Mouse (Mus musculus) liver, embryonic 11.5 days (tissue): ENCODE data around the gene Cdk8. TPM values are rescaled to one million over a fixed set of nuclear protein-coding genes. Genes with fewer than 3 reads are reported as not detected.

Experiments used
- ATAC-seq: fragments of 200-750 bp; cut with Nextera tagmentation; replicated peaks from 2 replicates; pipeline ENCODE4 v1.8.0; 2017; ENCODE audit warnings: moderate number of reproducible peaks, mild to moderate bottlenecking, moderate TSS enrichment, moderate library complexity; ENCODE audit not compliant: low FRiP score
- DNase-seq: peaks from one replicate; pipeline ENCODE4 v3.0.0-alpha.2; 2017; ENCODE audit warnings: low spot score
- H3K27ac ChIP-seq: fragments of 300-500 bp; sonication (generic); 2 replicates; pipeline ENCODE4 v1.5.1; 2014; ENCODE audit warnings: mild to moderate bottlenecking, low read depth, low read length, control low read depth
- H3K27me3 ChIP-seq: fragments of 300-500 bp; sonication (generic); replicated peaks from 2 replicates; pipeline ENCODE4 v1.6.1; 2014; ENCODE audit warnings: low read length, mixed read lengths; ENCODE audit not compliant: control insufficient read depth, insufficient read depth
- H3K36me3 ChIP-seq: fragments of 300-500 bp; sonication (generic); 2 replicates; pipeline ENCODE4 v1.6.1; 2014; ENCODE audit warnings: mild to moderate bottlenecking, low read length, moderate library complexity, mixed read lengths; ENCODE audit not compliant: control insufficient read depth, insufficient read depth
- H3K4me1 ChIP-seq: fragments of 300-500 bp; sonication (generic); replicated peaks from 2 replicates; pipeline ENCODE4 v1.6.1; 2014; ENCODE audit warnings: low read length, mixed read lengths; ENCODE audit not compliant: control insufficient read depth, insufficient read depth
- H3K4me2 ChIP-seq: fragments of 300-500 bp; sonication (generic); 2 replicates; pipeline ENCODE4 v1.6.1; 2014; ENCODE audit warnings: mild to moderate bottlenecking, control low read depth, moderate library complexity
- H3K4me3 ChIP-seq: fragments of 300-500 bp; sonication (generic); 2 replicates; pipeline ENCODE4 v1.5.1; 2014; ENCODE audit warnings: low read depth, low read length, control low read depth
- H3K9ac ChIP-seq: fragments of 300-500 bp; sonication (generic); 2 replicates; pipeline ENCODE4 v1.6.1; 2014; ENCODE audit warnings: low read depth, low read length, control low read depth
- H3K9me3 ChIP-seq: fragments of 300-500 bp; sonication (generic); 2 replicates; pipeline ENCODE4 v1.6.1; 2016; ENCODE audit warnings: low read length, inconsistent platforms, mixed read lengths; ENCODE audit not compliant: control insufficient read depth
- WGBS: fragments of 180-500 bp; shearing (Covaris S2); extraction: QIAGEN DNeasy Blood & Tissue Kit; methylation state at CpG from one replicate; pipeline ENCODE4 v1.1.7; 2014; 5-methylcytosine and 5-hydroxymethylcytosine counted together
- polyA plus RNA-seq: library from polyadenylated mRNA; unstranded; fragments of >200 nt; fragmentation: Nextera tagmentation; extraction: Ambion mirVana; gene quantifications from 2 replicates; pipeline ENCODE4 v1.2.1, GENCODE M21; 2014

Cdk8 gene
- polyA plus RNA-seq, 1 experiment from 2014 or later, result 34.3 TPM

DNA sequence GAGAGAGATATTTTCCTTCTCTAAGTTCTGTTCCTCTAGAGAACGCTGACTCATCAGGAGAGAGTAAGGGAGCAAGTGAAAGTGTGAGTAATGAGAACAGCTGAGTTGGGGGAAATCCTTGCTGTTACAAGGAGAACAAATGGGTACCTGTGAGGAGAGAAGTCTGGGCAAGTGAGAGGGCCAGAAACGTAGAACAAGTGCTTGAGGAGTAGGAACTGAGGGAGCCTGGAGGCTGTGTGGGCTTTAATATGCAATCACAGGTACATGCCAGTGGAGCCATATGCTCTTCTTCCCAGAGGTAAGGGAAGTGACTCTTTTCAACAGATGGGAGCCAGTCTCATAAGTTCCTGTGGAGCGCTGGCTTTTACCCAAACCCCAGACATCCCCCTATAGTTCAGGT, 118.2 kb downstream of the Cdk8 start:
- Histone ChIP-seq H3K27ac (no peak overlapping the region), H3K36me3 (no peaks in the 10 kb centered on the region), H3K9me3 (no peaks in the 10 kb centered on the region), H3K4me1 (no peaks in the 10 kb centered on the region), H3K4me3 (no peak overlapping the region), H3K27me3 (no peaks in the 10 kb centered on the region), H3K4me2 (no peak overlapping the region), H3K9ac (no peak overlapping the region)
- DNase-seq, result no peak
- no peak for ATAC-seq
- WGBS, result 71% methylated on average over 3 of the region's 3 CpGs

- WGBS, result 77% methylated on average over 11 of the region's 11 CpGs
- H3K36me3 ChIP-seq, result no peaks in the 10 kb centered on the region
- no peaks in the 10 kb centered on the region for H3K9me3 ChIP-seq
- H3K4me2 ChIP-seq, result no peak overlapping the region
- H3K9ac ChIP-seq, result no peak overlapping the region
- no peak for ATAC-seq
- no peaks in the 10 kb centered on the region for H3K4me1 ChIP-seq
- H3K27ac ChIP-seq, result no peak overlapping the region
- no peak for DNase-seq
- no peaks in the 10 kb centered on the region for H3K27me3 ChIP-seq
- no peak overlapping the region for H3K4me3 ChIP-seq
Observed at GRCm38 (mm10) chr5:146350784-146351183, 119.8 kb downstream of the Cdk8 start.

- Histone ChIP-seq H3K4me2 (no peak overlapping the region), H3K27me3 (no peaks in the 10 kb centered on the region), H3K27ac (no peak overlapping the region), H3K9ac (no peak overlapping the region), H3K4me3 (no peak overlapping the region), H3K36me3 (no peaks in the 10 kb centered on the region), H3K4me1 (no peaks in the 10 kb centered on the region), H3K9me3 (no peaks in the 10 kb centered on the region)
- WGBS, result 80% methylated on average over 7 of the region's 7 CpGs
- ATAC-seq (no peak), DNase-seq (no peak)
Observed at GRCm38 (mm10) chr5:146352006-146352405, 121.0 kb downstream of the Cdk8 start.

Other genes with a start within 250 kb of the Cdk8 start
- not detected in 2 replicates for gene Cyp3a25, start 221.6 kb upstream of the Cdk8 start, polyA plus RNA-seq
- gene Cyp3a59, start 152.0 kb upstream of the Cdk8 start, polyA plus RNA-seq, result not detected in 2 replicates
- gene Gm5565, start 70.7 kb upstream of the Cdk8 start, polyA plus RNA-seq, result not detected in 2 replicates
- gene Gm6309, start 60.5 kb upstream of the Cdk8 start, polyA plus RNA-seq, result not detected in 2 replicates
- not detected in 2 replicates for gene 1700001J03Rik, start 45.9 kb upstream of the Cdk8 start, polyA plus RNA-seq
- gene Rnf6, start 9.7 kb upstream of the Cdk8 start, polyA plus RNA-seq, result 31.5 and 32.6 TPM in 2 replicates
- 0.18 and 0.40 TPM in 2 replicates for gene Wasf3, start 153.8 kb downstream of the Cdk8 start, polyA plus RNA-seq